Mouse (Mus musculus) lung, postnatal 0 days (tissue): Measurements from ENCODE around the gene Aadat.

ENCODE experiments used
- CTCF ChIP-seq: IDR thresholded peaks from 2 replicates; pipeline ENCODE4 v1.5.1; 2016; ENCODE audit warnings: antibody characterized with exemption, mild to moderate bottlenecking
- EP300 ChIP-seq: IDR thresholded peaks from 2 replicates; pipeline ENCODE4 v1.6.1; 2016; ENCODE audit warnings: antibody characterized with exemption, mild to moderate bottlenecking, control low read depth

- TF ChIP-seq CTCF (peak; percentile 85), EP300 (no peak)
Observed at GRCm38 (mm10) chr8:60466686-60467335, 38.9 kb upstream of the Aadat start.
